Mouse (Mus musculus) heart, postnatal 0 days (tissue): ENCODE results near the gene Tgm5.

Experiments used
- CTCF ChIP-seq: IDR thresholded peaks from 2 replicates; pipeline ENCODE4 v1.5.1; 2016; ENCODE audit warnings: antibody characterized with exemption, control low read depth, low read depth
- EP300 ChIP-seq: IDR thresholded peaks from 2 replicates; pipeline ENCODE4 v1.6.1; 2016; ENCODE audit warnings: antibody characterized with exemption, low read depth

GRCm38 (mm10) chr2:121006986-121007385 is 78.7 kb downstream of the Tgm5 start:
- TF ChIP-seq CTCF (no peak), EP300 (no peak)
